Mouse (Mus musculus): ENCODE results near the gene Cln5. TPM values are rescaled to one million over a fixed set of nuclear protein-coding genes. Genes with fewer than 3 reads are reported as not detected.

The Cln5 gene
- total RNA-seq, 2 experiments from 2014 or later = 10.1 to 10.2 TPM

- Histone ChIP-seq H3K4me3 (no peak overlapping the region), H3K27ac (no peak overlapping the region; the same call in 1 of the 2 replicates)
- no peak for TF ChIP-seq CTCF (conservative IDR thresholded peaks at IDR 0.05)
- no peak for DNase-seq (ENCODE audit: low spot score in 2 of 2)
Observed at GRCm38 (mm10) chr14:103086671-103087324, 16.8 kb downstream of the Cln5 start.

GRCm38 (mm10) chr14:103087846-103088245 is 17.8 kb downstream of the Cln5 start:
- DNase-seq (ENCODE audit: low spot score in 2 of 2) = no peak
- H3K27ac ChIP-seq = no peak overlapping the region
- no peak for TF ChIP-seq CTCF (conservative IDR thresholded peaks at IDR 0.05)
- H3K4me3 ChIP-seq = no peak overlapping the region

- TF ChIP-seq CTCF (conservative IDR thresholded peaks at IDR 0.05) = peak; percentile 94
- peak; percentile 46 to 60 for DNase-seq (ENCODE audit: low spot score in 2 of 2)
- no peak overlapping the region for H3K27ac ChIP-seq
- no peak overlapping the region for H3K4me3 ChIP-seq
Observed at GRCm38 (mm10) chr14:103088624-103089023, 18.6 kb downstream of the Cln5 start.

GRCm38 (mm10) chr14:103093236-103093635 is 23.2 kb downstream of the Cln5 start:
- Histone ChIP-seq H3K27ac (no peak overlapping the region), H3K4me3 (no peak overlapping the region)
- DNase-seq (ENCODE audit: low spot score in 2 of 2) = no peak
- no peak for TF ChIP-seq CTCF (conservative IDR thresholded peaks at IDR 0.05)

- DNase-seq (ENCODE audit: low spot score in 2 of 2) = no peak
- H3K4me3 ChIP-seq = no peak overlapping the region
- TF ChIP-seq CTCF (conservative IDR thresholded peaks at IDR 0.05) = no peak
- no peak overlapping the region for H3K27ac ChIP-seq
Observed at GRCm38 (mm10) chr14:103093670-103094069, 23.7 kb downstream of the Cln5 start.

GRCm38 (mm10) chr14:103095036-103095435 is 25.0 kb downstream of the Cln5 start:
- no peak for TF ChIP-seq CTCF (conservative IDR thresholded peaks at IDR 0.05)
- no peak for DNase-seq (ENCODE audit: low spot score in 2 of 2)
- H3K27ac ChIP-seq = no peak overlapping the region
- no peak overlapping the region for H3K4me3 ChIP-seq

- no peak for TF ChIP-seq CTCF (conservative IDR thresholded peaks at IDR 0.05)
- DNase-seq (ENCODE audit: low spot score in 2 of 2) = no peak
- H3K27ac ChIP-seq = no peak overlapping the region
- H3K4me3 ChIP-seq = no peak overlapping the region
Observed at GRCm38 (mm10) chr14:103095826-103096225, 25.8 kb downstream of the Cln5 start.

- no peak for TF ChIP-seq CTCF (conservative IDR thresholded peaks at IDR 0.05)
- H3K4me3 ChIP-seq = peak overlapping the region; percentile 83; the same call in 1 of the 2 replicates
- no peak for DNase-seq (ENCODE audit: low spot score in 2 of 2)
- H3K27ac ChIP-seq = no peak overlapping the region; the same call in 1 of the 2 replicates
Observed at GRCm38 (mm10) chr14:103096621-103097020, 26.6 kb downstream of the Cln5 start.

- TF ChIP-seq CTCF (conservative IDR thresholded peaks at IDR 0.05) = no peak
- peak overlapping the region; percentile 83 for H3K4me3 ChIP-seq
- peak overlapping the region; percentile 100 for H3K27ac ChIP-seq
- no peak for DNase-seq (ENCODE audit: low spot score in 2 of 2)
Observed at GRCm38 (mm10) chr14:103098213-103098586, 28.2 kb downstream of the Cln5 start.

- H3K4me3 ChIP-seq = peak overlapping the region; percentile 83
- peak; percentile 74 to 82 for DNase-seq (ENCODE audit: low spot score in 2 of 2)
- H3K27ac ChIP-seq = peak overlapping the region; percentile 100
- TF ChIP-seq CTCF (conservative IDR thresholded peaks at IDR 0.05) = no peak
Observed at GRCm38 (mm10) chr14:103098587-103099235, 28.7 kb downstream of the Cln5 start.

- peak; percentile 69 to 81 for DNase-seq (ENCODE audit: low spot score in 2 of 2)
- peak; percentile 30 for TF ChIP-seq CTCF (conservative IDR thresholded peaks at IDR 0.05)
- Histone ChIP-seq H3K4me3 (peak within 1 kb of the TSS; percentile 83), H3K27ac (peak within 1 kb of the TSS; percentile 100)
Observed at GRCm38 (mm10) chr14:103099238-103099933, 29.4 kb downstream of the Cln5 start, which contains the start of gene Fbxl3. Gene Fbxl3 (minus strand): TSS chr14:103099566.

- no peak for TF ChIP-seq CTCF (conservative IDR thresholded peaks at IDR 0.05)
Observed at GRCm38 (mm10) chr14:103100296-103100695, 30.3 kb downstream of the Cln5 start.

GRCm38 (mm10) chr14:103101171-103101570 is 31.2 kb downstream of the Cln5 start:
- H3K27ac ChIP-seq = no peak overlapping the region
- no peak for TF ChIP-seq CTCF (conservative IDR thresholded peaks at IDR 0.05)
- no peak for DNase-seq (ENCODE audit: low spot score in 2 of 2)
- no peak overlapping the region for H3K4me3 ChIP-seq

More at GRCm38 (mm10) chr14:103100296-103100695, 30.3 kb downstream of the Cln5 start:
- no peak overlapping the region for H3K4me3 ChIP-seq
- peak in 1 of 2 experiments; percentile 7 for DNase-seq (ENCODE audit: low spot score in 2 of 2)
- peak overlapping the region; percentile 100 for H3K27ac ChIP-seq
